Mouse (Mus musculus) liver, adult 2 months (tissue): Measurements from ENCODE around the gene Thumpd2.

Source experiments
- CTCF ChIP-seq: fragments of 200-500 bp; IDR thresholded peaks from 2 replicates; pipeline ENCODE4 v1.5.1; 2011; ENCODE audit warnings: low read depth, low read length, control low read depth
- POLR2A ChIP-seq: fragments of 200-500 bp; IDR thresholded peaks from 2 replicates; pipeline ENCODE4 v1.6.1; 2011; ENCODE audit warnings: low read length, control low read depth; ENCODE audit not compliant: insufficient read depth; ENCODE audit errors: extremely low read depth

GRCm38 (mm10) chr17:81005292-81005691 lies 59.6 kb downstream of the Thumpd2 start:
- no peak for TF ChIP-seq CTCF
- no peak for TF ChIP-seq POLR2A
